Mouse (Mus musculus) midbrain, embryonic 11.5 days (tissue): ENCODE measurements at regions not wholly inside any gene's neighbourhood (a gene's known extent, or its start where the extent isn't known, plus 50 kb on each side); places are given as distances from the start of the nearest gene placed in this dataset.

Source experiments
- ATAC-seq: fragments of 200-750 bp; cut with Nextera tagmentation; 2 replicates; pipeline ENCODE4 v1.8.0; 2017; ENCODE audit warnings: moderate TSS enrichment, moderate library complexity; ENCODE audit not compliant: low FRiP score
- DNase-seq: peaks from one replicate; pipeline ENCODE4 v3.0.0; 2015; ENCODE audit warnings: low spot score; ENCODE audit errors: missing footprints
- H3K27ac ChIP-seq: fragments of 300-500 bp; sonication (generic); 2 replicates; pipeline ENCODE4 v1.5.1; 2014; ENCODE audit warnings: low read depth, low read length
- H3K27me3 ChIP-seq: fragments of 300-500 bp; sonication (generic); 2 replicates; pipeline ENCODE4 v1.6.1; 2014; ENCODE audit warnings: mild to moderate bottlenecking, low read length, moderate library complexity, mixed read lengths; ENCODE audit not compliant: control insufficient read depth, insufficient read depth
- H3K36me3 ChIP-seq: fragments of 300-500 bp; sonication (generic); 2 replicates; pipeline ENCODE4 v1.6.1; 2014; ENCODE audit warnings: mild to moderate bottlenecking, low read length, moderate library complexity, mixed read lengths; ENCODE audit not compliant: control insufficient read depth, insufficient read depth
- H3K4me1 ChIP-seq: fragments of 300-500 bp; sonication (generic); 2 replicates; pipeline ENCODE4 v1.6.1; 2014; ENCODE audit warnings: low read length; ENCODE audit not compliant: control insufficient read depth, insufficient read depth
- H3K4me2 ChIP-seq: fragments of 300-500 bp; sonication (generic); 2 replicates; pipeline ENCODE4 v1.6.1; 2014; ENCODE audit warnings: mild to moderate bottlenecking, moderate library complexity
- H3K4me3 ChIP-seq: fragments of 300-500 bp; sonication (generic); 2 replicates; pipeline ENCODE4 v1.5.1; 2014; ENCODE audit warnings: low read depth, low read length
- H3K9ac ChIP-seq: fragments of 300-500 bp; sonication (generic); 2 replicates; pipeline ENCODE4 v1.6.1; 2014; ENCODE audit warnings: low read length
- H3K9me3 ChIP-seq: fragments of 300-500 bp; sonication (generic); 2 replicates; pipeline ENCODE4 v1.6.1; 2016; ENCODE audit warnings: low read length; ENCODE audit not compliant: control insufficient read depth
- WGBS: fragments of 180-500 bp; shearing (Covaris S2); extraction: QIAGEN DNeasy Blood & Tissue Kit; methylation state at CpG from one replicate; pipeline ENCODE4 v1.1.7; 2014; 5-methylcytosine and 5-hydroxymethylcytosine counted together

DNA sequence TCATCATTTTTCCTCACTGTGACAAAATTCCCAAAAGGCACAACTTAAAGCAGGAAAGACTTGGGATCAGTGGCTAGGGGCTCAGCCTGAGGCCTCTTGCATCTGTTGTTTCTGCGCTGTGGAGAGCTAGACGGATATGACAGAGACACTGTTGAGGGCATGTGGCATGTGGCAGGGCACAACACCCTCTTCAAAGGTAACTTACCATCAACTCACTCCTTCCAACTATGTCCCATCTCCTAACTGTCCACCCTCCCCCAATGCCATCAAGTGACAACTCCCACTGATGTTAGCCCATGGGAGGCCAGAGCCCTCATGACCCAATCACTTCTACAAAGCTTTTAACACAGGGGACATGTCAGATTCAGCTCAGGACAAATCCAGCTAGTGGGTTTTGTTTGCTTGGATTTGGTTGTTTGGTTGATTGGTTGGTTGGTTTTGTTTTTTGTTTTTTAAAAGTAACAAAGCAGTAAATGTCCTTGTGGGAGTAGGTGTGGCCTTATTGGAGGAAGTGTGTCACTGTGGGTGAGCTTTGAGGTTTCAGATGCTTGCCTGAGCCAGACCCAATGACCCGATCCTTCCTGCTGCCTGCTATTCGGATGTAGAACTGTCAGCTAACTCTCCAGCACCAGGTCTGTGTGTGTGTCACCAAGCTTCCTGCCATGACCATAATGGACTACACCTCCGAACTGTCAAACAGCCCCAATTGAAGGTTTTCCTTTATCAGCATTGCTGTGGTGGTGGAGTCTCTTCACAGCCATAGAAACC lies 53.2 kb upstream of the Lef1 start:
- Histone ChIP-seq H3K4me3 (no peak overlapping the region), H3K27me3 (no peaks in the 10 kb centered on the region), H3K4me2 (no peak overlapping the region), H3K9me3 (no peaks in the 10 kb centered on the region), H3K4me1 (0 out of 2 replicates have a peak, but pooled peaks cover 6% of the 10 kb centered on the region), H3K9ac (no peak overlapping the region), H3K36me3 (no peaks in the 10 kb centered on the region), H3K27ac (no peak overlapping the region)
- no peak for DNase-seq
- ATAC-seq: no peak
- WGBS: 86% methylated on average over 5 of the region's 5 CpGs

DNA sequence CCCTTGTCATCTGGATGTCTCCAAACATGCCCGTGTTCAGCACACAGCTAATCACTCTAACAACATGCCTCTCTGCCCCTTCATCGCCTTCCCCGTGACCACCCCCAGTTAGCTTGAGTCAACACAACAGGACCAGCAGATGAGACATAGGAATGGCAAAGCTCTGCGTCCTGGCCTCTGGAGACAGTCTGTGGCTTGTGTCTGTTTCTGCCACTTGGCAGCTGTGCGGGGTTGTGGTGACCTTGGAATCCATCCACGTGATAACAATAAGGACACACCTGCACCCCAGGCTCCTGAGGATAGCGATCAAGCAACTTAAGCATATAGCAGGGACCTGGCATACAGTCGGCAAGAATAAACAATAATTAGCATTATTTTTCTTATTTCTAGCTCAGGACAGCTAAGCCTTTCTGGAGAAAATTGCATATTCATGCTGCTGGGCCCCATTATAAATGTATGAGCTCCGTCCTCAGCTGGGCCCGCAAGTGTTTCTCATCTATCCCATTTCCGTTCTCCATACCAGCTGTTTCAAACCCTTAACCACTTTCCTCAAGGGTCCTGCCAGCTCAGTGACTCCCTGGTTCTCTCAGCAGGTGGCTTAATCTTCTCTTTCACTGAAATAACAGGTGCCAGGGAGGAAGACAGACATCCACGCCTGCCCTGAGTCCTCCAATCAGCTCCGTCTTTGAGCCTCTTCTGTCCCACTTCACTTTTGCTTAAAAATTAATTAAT lies 55.9 kb upstream of the Lef1 start:
- no peak overlapping the region for H3K4me2 ChIP-seq
- no peak for DNase-seq

DNA sequence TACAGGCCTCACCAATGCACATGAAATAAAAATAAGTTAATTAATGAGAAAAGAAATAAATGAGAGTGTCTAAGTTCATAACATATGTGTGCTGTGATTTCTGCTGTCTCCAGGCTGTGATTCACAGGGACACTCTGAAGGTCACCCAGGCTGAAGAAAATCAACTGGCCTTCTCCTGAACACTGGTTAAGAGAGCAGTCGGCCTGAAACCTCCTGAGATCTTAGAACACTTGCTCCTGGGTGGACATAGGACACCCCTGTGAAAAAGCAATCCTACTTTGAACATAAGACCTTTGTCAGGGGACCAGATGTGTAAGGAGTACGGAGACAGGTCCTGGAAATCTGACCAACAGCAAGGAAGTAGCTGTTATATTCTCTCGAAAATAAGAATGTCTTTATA lies 62.6 kb upstream of the Lef1 start:
- Histone ChIP-seq H3K4me2 (no peak overlapping the region), H3K4me1 (no peaks in the 10 kb centered on the region), H3K9ac (no peak overlapping the region), H3K9me3 (no peaks in the 10 kb centered on the region), H3K36me3 (no peaks in the 10 kb centered on the region), H3K27ac (no peak overlapping the region), H3K27me3 (no peaks in the 10 kb centered on the region), H3K4me3 (no peak overlapping the region)
- WGBS: 77% methylated on average over 3 of the region's 3 CpGs
- no peak for ATAC-seq
- no peak for DNase-seq

More for the DNA sequence above, 55.9 kb upstream of the Lef1 start:
- 67% methylated on average over 13 of the region's 13 CpGs for WGBS
- no peaks in the 10 kb centered on the region for H3K27me3 ChIP-seq
- 0 out of 2 replicates have a peak, but pooled peaks cover 6% of the 10 kb centered on the region for H3K4me1 ChIP-seq
- no peaks in the 10 kb centered on the region for H3K36me3 ChIP-seq
- H3K4me3 ChIP-seq: no peak overlapping the region
- peak; percentile 81 for ATAC-seq
- H3K9me3 ChIP-seq: no peaks in the 10 kb centered on the region
- peak overlapping the region; percentile 16; the same call in 1 of the 2 replicates for H3K27ac ChIP-seq
- no peak overlapping the region for H3K9ac ChIP-seq

DNA sequence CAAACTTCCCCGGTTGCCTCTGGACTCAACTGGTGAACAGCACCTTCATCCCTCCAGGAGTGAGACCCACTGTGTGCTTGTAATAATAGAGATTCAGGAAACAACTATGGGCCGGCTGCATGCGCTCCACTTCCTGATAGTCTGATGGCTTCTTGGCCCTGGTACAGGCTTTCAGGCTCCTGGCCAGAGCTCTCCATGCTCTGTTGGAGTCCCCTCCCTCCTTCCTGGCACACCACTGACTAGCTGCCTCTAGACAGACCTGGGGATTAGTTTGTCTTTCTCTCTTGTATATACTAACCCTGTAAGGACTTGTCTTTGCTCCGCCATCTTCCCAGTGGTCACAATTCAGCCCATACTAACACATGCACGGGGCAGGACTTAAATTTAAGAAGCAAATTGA lies 63.9 kb upstream of the Lef1 start:
- Histone ChIP-seq H3K9ac (no peak overlapping the region), H3K9me3 (no peaks in the 10 kb centered on the region), H3K4me3 (no peak overlapping the region), H3K27me3 (no peaks in the 10 kb centered on the region), H3K36me3 (no peaks in the 10 kb centered on the region), H3K4me1 (no peaks in the 10 kb centered on the region), H3K4me2 (no peak overlapping the region), H3K27ac (no peak overlapping the region)
- no peak for ATAC-seq
- no peak for DNase-seq
- WGBS: 89% methylated on average over 5 of the region's 5 CpGs

DNA sequence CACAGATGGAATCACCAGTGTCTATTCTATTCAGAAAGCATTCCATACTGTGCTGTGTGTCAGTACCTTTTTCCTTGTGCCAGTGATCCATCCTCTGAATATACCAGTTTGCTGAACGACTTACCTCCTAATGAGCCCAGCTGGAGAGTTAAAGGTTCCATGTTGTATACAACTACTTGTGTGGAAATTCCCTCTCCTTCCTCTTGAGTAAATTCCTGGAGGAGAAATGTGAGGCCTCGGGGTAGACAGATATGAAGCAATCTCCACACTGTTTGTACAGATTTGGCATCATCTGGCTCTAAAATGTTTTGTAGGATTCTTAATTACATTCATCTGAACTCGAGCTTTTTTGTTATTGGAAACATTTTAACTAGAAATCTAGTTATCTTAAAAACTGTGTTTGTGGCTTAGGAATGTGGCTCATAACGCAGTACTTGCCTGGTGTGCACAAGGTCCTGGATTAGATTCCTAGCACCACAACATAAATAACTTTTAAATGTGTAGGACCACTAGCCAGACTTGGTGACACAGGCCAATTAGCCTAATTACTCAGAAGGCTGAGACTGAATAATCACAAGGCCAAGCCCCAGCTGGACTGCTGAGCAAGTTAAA lies 70.0 kb upstream of the Lef1 start:
- no peaks in the 10 kb centered on the region for H3K9me3 ChIP-seq
- H3K27me3 ChIP-seq: no peaks in the 10 kb centered on the region
- H3K4me3 ChIP-seq: no peak overlapping the region
- 71% methylated on average over 4 of the region's 4 CpGs for WGBS
- DNase-seq: no peak
- H3K27ac ChIP-seq: no peak overlapping the region
- no peaks in the 10 kb centered on the region for H3K36me3 ChIP-seq
- no peak overlapping the region for H3K9ac ChIP-seq
- H3K4me1 ChIP-seq: no peaks in the 10 kb centered on the region
- no peak for ATAC-seq
- no peak overlapping the region for H3K4me2 ChIP-seq

DNA sequence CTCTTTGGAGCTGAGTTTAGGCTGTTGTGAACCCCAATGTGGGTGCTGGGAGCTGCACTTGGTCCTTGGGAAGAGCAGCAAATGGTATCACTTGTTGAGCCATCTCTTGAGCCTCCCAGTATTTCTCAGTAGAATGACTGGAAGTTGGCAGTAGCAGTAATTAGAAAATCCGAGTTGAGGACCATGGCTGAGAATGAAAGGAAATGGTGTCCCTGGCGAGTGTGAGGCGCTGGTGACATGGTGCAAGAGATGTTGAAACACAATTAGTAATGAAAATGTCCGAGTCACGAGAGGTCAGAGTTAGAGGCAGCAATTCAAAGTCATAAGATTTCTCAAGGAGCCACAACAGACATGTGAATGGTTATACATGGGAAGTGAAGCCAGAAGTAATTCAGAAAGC lies 73.2 kb upstream of the Lef1 start:
- Histone ChIP-seq H3K9ac (no peak overlapping the region), H3K36me3 (no peaks in the 10 kb centered on the region), H3K9me3 (no peaks in the 10 kb centered on the region), H3K4me3 (no peak overlapping the region), H3K4me1 (no peaks in the 10 kb centered on the region), H3K27me3 (no peaks in the 10 kb centered on the region), H3K4me2 (no peak overlapping the region), H3K27ac (no peak overlapping the region)
- ATAC-seq (no peak), DNase-seq (no peak)
- WGBS: 89% methylated on average over 5 of the region's 5 CpGs

DNA sequence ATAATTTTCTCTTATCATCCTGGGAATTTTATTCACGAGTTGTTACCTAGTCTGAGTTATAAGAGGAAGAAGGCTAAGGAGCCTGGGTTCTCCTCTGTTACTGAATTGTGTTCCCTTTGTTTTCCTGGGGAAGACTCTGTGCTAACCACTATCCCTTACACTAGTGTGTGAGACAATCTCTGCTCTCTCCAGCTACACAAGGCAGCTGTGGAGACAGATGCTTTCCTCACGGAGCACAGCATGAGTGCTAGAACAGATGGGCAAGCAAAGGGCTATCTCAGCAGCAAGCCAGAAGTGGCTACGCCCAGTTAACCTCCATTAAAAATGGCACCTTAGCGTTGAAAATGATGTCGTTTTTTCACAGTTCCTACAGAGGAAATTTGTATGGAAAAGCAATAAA lies 75.5 kb upstream of the Lef1 start:
- 75% methylated on average over 5 of the region's 5 CpGs for WGBS
- ATAC-seq: no peak
- Histone ChIP-seq H3K4me2 (no peak overlapping the region), H3K9ac (no peak overlapping the region), H3K27me3 (no peaks in the 10 kb centered on the region), H3K4me1 (no peaks in the 10 kb centered on the region), H3K9me3 (no peaks in the 10 kb centered on the region), H3K27ac (no peak overlapping the region), H3K4me3 (no peak overlapping the region), H3K36me3 (no peaks in the 10 kb centered on the region)
- DNase-seq: no peak

DNA sequence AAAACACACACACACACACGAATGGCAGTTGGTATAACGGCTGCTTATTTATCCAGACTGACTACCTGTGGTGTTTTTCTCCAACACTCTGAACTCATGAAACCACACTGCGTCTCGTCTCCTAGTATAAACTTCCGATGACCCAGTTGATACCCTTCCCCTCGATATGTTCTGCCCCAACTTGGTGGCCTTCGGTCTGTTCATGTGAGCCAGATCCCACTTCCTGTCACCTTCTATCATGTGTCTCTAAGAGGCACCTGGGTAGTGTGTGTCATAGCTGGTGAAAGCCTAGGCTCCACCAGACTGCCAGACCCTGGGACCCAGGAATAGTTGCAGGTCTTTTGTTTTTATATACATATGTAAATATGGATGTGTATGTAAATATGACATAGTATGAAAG lies 83.9 kb upstream of the Lef1 start:
- Histone ChIP-seq H3K27me3 (no peaks in the 10 kb centered on the region), H3K9ac (no peak overlapping the region), H3K27ac (no peak overlapping the region), H3K4me3 (no peak overlapping the region), H3K36me3 (no peaks in the 10 kb centered on the region), H3K4me2 (no peak overlapping the region), H3K9me3 (no peaks in the 10 kb centered on the region), H3K4me1 (peaks cover 2% of the 10 kb centered on the region; the same call in 1 of the 2 replicates)
- DNase-seq (no peak), ATAC-seq (no peak)
- 88% methylated on average over 7 of the region's 7 CpGs for WGBS
